Mouse (Mus musculus): ENCODE data around the gene Cdh12. TPM values are rescaled to one million over a fixed set of nuclear protein-coding genes. Genes with fewer than 3 reads are reported as not detected.
"Not testable (repeated sequence)": the region's sequence is repeated elsewhere in the genome, so short reads cannot be mapped to it uniquely, and the experiment has no call there.

Gene Cdh12
- polyA plus RNA-seq, 1 experiment, result not detected

DNA sequence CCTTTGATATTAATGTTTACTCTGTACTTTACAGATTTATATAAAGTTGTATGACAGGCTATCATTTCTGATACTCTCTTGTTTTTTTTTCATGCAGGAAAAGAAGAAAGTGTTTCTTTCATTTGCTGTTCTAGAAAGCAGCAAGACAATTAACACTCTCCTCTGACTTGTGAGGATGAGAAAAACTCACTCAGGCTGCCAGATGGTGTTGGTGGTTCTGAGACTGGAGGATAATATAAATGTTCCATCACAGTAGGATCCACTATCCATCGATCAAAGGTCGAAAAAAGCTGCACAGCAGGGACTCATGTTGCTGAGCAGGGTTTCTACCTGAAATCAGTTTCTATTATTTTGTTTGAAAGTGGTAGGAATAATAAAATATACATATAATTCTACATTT is 185.5 kb downstream of the Cdh12 start:
- TF ChIP-seq CTCF (IDR thresholded peaks at IDR 0.05; ENCODE audit: borderline replicate concordance, control insufficient read depth, extremely low read depth, insufficient read depth, low read length, poor library complexity), result no peak
- TF ChIP-seq POLR2A (IDR thresholded peaks at IDR 0.05; ENCODE audit: control insufficient read depth, extremely low read depth, insufficient read depth, low read length, poor library complexity), result no peak
- WGBS, result 80% methylated on average over 2 of the region's 2 CpGs

DNA sequence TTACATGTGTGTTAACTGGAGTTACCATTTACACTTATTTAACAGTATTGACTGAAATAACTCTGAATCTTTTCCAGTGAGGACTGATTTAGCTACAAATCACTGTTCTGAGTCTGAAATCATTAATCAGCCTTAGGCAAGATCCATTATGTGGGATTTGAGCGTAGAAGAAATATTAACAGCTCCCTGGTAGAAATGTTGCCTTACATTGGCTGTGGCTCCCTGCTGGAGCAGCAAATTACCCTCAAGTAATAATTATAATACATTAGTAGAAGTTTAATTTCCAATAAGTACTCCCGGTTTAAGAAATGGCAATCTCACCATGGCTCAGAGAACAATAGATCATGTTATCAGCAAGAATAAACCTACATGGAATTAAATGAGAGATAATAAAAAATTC is 190.1 kb downstream of the Cdh12 start:
- Histone ChIP-seq H3K27ac (ENCODE audit: control insufficient read depth, insufficient read depth, low read length) (no peak overlapping the region), H3K27me3 (ENCODE audit: control insufficient read depth, insufficient read depth, low read length) (no peaks in the 10 kb centered on the region), H3K4me3 (ENCODE audit: control insufficient read depth, insufficient read depth, low read length) (no peak overlapping the region), H3K4me1 (replicated peaks; ENCODE audit: control insufficient read depth, insufficient read depth, low read length) (no peaks in the 10 kb centered on the region), H3K36me3 (ENCODE audit: control insufficient read depth, insufficient read depth, low read length) (no peaks in the 10 kb centered on the region)
- no peak for DNase-seq
- TF ChIP-seq CTCF (IDR thresholded peaks at IDR 0.05; ENCODE audit: borderline replicate concordance, control insufficient read depth, extremely low read depth, insufficient read depth, low read length, poor library complexity) (no peak), POLR2A (IDR thresholded peaks at IDR 0.05; ENCODE audit: control insufficient read depth, extremely low read depth, insufficient read depth, low read length, poor library complexity) (no peak)
- 86% methylated on average over 2 of the region's 2 CpGs for WGBS

More for the DNA sequence above, 185.5 kb downstream of the Cdh12 start:
- Histone ChIP-seq H3K4me3 (ENCODE audit: control insufficient read depth, insufficient read depth, low read length) (no peak overlapping the region), H3K27ac (ENCODE audit: control insufficient read depth, insufficient read depth, low read length) (no peak overlapping the region), H3K36me3 (ENCODE audit: control insufficient read depth, insufficient read depth, low read length) (no peaks in the 10 kb centered on the region), H3K4me1 (replicated peaks; ENCODE audit: control insufficient read depth, insufficient read depth, low read length) (no peaks in the 10 kb centered on the region), H3K27me3 (ENCODE audit: control insufficient read depth, insufficient read depth, low read length) (no peaks in the 10 kb centered on the region)
- no peak for DNase-seq

DNA sequence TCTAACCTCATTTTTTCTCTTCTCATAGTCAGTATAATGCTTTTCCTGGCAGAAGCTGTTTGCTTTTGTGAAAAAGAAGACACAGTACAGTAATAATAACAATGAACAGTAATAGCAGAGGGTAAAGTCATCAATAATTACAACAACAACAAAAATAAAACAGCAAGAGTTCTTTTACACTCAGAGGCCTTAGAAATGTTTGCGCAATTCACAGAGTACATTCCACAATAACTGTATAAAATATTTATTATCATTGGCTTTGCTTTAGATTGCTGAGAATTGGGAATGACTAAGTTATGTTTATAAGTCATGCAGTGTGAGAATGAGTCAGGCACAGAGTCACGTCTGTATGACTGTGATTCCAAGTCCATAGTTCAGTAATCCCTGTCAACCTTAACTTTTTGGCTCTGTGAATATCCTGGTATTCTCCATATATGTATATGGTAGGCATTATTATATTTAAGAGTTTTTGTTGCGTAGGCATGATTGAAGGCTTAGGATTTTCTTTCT is 193.9 kb downstream of the Cdh12 start:
- H3K36me3 ChIP-seq (ENCODE audit: control insufficient read depth, insufficient read depth, low read length), result no peaks in the 10 kb centered on the region
- 93% methylated on average over 3 of the region's 3 CpGs for WGBS
- no peaks in the 10 kb centered on the region for H3K27me3 ChIP-seq (ENCODE audit: control insufficient read depth, insufficient read depth, low read length)
- no peak overlapping the region for H3K27ac ChIP-seq (ENCODE audit: control insufficient read depth, insufficient read depth, low read length)
- TF ChIP-seq POLR2A (IDR thresholded peaks at IDR 0.05; ENCODE audit: control insufficient read depth, extremely low read depth, insufficient read depth, low read length, poor library complexity) (no peak), CTCF (IDR thresholded peaks at IDR 0.05; ENCODE audit: borderline replicate concordance, control insufficient read depth, extremely low read depth, insufficient read depth, low read length, poor library complexity) (no peak)
- H3K4me1 ChIP-seq (replicated peaks; ENCODE audit: control insufficient read depth, insufficient read depth, low read length), result no peaks in the 10 kb centered on the region
- DNase-seq, result no peak
- H3K4me3 ChIP-seq (ENCODE audit: control insufficient read depth, insufficient read depth, low read length), result no peak overlapping the region

DNA sequence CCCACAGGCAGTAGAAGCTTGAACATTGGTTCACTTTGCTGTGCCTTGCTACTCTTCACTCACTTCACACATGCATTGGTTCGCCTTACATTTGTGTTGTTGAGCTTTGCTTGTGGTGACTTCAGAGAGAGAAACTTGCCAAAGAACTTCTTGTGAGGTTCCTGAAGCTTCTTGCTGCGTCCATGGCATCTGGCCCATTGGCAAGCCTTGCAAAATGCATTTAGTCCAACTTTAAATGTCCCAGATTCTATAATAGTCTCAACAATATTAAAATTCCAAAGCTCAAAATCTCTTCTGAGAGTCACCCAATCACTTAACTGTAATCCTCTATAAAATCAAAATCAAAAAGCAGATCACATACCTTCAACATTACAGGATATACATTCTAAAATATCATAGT is 211.2 kb downstream of the Cdh12 start:
- TF ChIP-seq POLR2A (IDR thresholded peaks at IDR 0.05; ENCODE audit: control insufficient read depth, extremely low read depth, insufficient read depth, low read length, poor library complexity) (no peak), CTCF (IDR thresholded peaks at IDR 0.05; ENCODE audit: borderline replicate concordance, control insufficient read depth, extremely low read depth, insufficient read depth, low read length, poor library complexity) (no peak)
- Histone ChIP-seq H3K27me3 (ENCODE audit: control insufficient read depth, insufficient read depth, low read length) (no peaks in the 10 kb centered on the region), H3K4me3 (ENCODE audit: control insufficient read depth, insufficient read depth, low read length) (no peak overlapping the region), H3K4me1 (replicated peaks; ENCODE audit: control insufficient read depth, insufficient read depth, low read length) (no peaks in the 10 kb centered on the region), H3K36me3 (ENCODE audit: control insufficient read depth, insufficient read depth, low read length) (no peaks in the 10 kb centered on the region), H3K27ac (ENCODE audit: control insufficient read depth, insufficient read depth, low read length) (no peak overlapping the region)
- no peak for DNase-seq
- 60% methylated on average over 2 of the region's 2 CpGs for WGBS

DNA sequence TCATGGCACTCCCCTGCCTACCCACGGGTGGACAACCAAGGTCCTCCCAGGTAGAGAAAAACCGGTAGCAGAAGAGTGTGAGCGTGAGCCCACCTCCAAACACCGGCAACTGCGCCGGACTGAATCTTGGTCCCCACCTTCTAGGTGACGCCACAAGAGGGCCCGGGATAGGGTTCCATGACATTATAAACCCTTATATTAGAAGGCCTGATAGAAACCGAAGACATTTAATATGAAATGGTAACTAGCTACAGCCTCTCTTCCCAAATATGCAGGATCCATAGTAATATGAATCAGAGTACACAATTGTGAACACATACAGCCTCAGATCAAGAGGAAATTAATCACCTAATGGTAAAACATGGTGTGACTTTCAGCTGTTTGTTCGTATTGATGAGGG is 217.6 kb downstream of the Cdh12 start, which contains the start of gene Acot10:
TSS of gene Acot10 (minus strand) at position 101 of the 400 bp plus-strand sequence.
- H3K4me3 ChIP-seq (ENCODE audit: control insufficient read depth, insufficient read depth, low read length), result no peak within 1 kb of the TSS
- no peaks in the 10 kb centered on the region for H3K36me3 ChIP-seq (ENCODE audit: control insufficient read depth, insufficient read depth, low read length)
- 93% methylated on average over 10 of the region's 10 CpGs for WGBS
- TF ChIP-seq CTCF (IDR thresholded peaks at IDR 0.05; ENCODE audit: borderline replicate concordance, control insufficient read depth, extremely low read depth, insufficient read depth, low read length, poor library complexity), result no peak
- TF ChIP-seq POLR2A (IDR thresholded peaks at IDR 0.05; ENCODE audit: control insufficient read depth, extremely low read depth, insufficient read depth, low read length, poor library complexity), result no peak
- no peaks in the 10 kb centered on the region for H3K4me1 ChIP-seq (replicated peaks; ENCODE audit: control insufficient read depth, insufficient read depth, low read length)
- H3K27ac ChIP-seq (ENCODE audit: control insufficient read depth, insufficient read depth, low read length), result no peak within 1 kb of the TSS
- H3K27me3 ChIP-seq (ENCODE audit: control insufficient read depth, insufficient read depth, low read length), result no peaks in the 10 kb centered on the region
- no peak for DNase-seq

DNA sequence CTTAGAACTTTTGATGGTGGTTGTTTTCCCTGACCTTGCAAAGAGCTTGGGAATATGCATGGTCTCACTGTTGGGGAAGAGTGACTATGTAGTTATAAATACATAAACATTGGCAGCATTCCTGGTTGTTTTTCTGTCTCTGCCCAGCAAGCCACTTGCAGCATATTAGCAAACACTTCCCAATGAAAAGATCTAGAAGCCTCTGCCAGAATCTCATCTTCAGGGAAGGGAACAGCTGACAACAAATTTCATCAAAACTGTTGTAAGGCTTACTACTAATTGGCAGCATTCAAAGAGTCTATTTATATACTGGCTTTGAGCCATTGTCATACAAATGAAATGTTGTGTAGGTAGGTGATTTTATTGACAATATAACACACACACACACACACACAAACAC is 218.3 kb downstream of the Cdh12 start:
- no peak for DNase-seq
- Histone ChIP-seq H3K27ac (ENCODE audit: control insufficient read depth, insufficient read depth, low read length) (no peak overlapping the region), H3K4me1 (replicated peaks; ENCODE audit: control insufficient read depth, insufficient read depth, low read length) (no peaks in the 10 kb centered on the region), H3K36me3 (ENCODE audit: control insufficient read depth, insufficient read depth, low read length) (no peaks in the 10 kb centered on the region), H3K4me3 (ENCODE audit: control insufficient read depth, insufficient read depth, low read length) (no peak overlapping the region), H3K27me3 (ENCODE audit: control insufficient read depth, insufficient read depth, low read length) (no peaks in the 10 kb centered on the region)
- TF ChIP-seq POLR2A (IDR thresholded peaks at IDR 0.05; ENCODE audit: control insufficient read depth, extremely low read depth, insufficient read depth, low read length, poor library complexity), result no peak
- no peak for TF ChIP-seq CTCF (IDR thresholded peaks at IDR 0.05; ENCODE audit: borderline replicate concordance, control insufficient read depth, extremely low read depth, insufficient read depth, low read length, poor library complexity)

DNA sequence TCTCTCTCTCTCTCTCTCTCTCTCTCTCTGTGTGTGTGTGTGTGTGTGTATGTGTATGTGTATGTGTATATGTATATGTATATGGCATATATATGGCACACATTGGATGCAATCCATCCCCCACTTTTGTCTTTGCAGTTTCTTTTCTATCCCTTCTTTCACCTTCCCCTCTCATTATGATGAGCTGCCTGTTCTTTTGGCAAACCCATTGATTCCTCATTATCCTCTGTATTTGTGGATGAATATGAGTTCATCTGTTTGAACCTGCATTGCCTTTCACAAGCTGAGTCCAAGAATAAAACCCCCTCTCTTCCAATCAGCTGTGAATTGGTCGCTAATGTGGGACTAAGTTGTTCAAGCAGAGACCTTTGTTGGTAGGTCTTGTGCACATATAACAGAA is 218.9 kb downstream of the Cdh12 start:
- DNase-seq, result no peak
- Histone ChIP-seq H3K36me3 (ENCODE audit: control insufficient read depth, insufficient read depth, low read length) (no peaks in the 10 kb centered on the region), H3K4me1 (replicated peaks; ENCODE audit: control insufficient read depth, insufficient read depth, low read length) (no peaks in the 10 kb centered on the region), H3K4me3 (ENCODE audit: control insufficient read depth, insufficient read depth, low read length) (no peak overlapping the region), H3K27me3 (ENCODE audit: control insufficient read depth, insufficient read depth, low read length) (no peaks in the 10 kb centered on the region), H3K27ac (ENCODE audit: control insufficient read depth, insufficient read depth, low read length) (no peak overlapping the region)
- TF ChIP-seq POLR2A (IDR thresholded peaks at IDR 0.05; ENCODE audit: control insufficient read depth, extremely low read depth, insufficient read depth, low read length, poor library complexity), result no peak
- no peak for TF ChIP-seq CTCF (IDR thresholded peaks at IDR 0.05; ENCODE audit: borderline replicate concordance, control insufficient read depth, extremely low read depth, insufficient read depth, low read length, poor library complexity)
- 73% methylated on average over 1 of the region's 1 CpGs for WGBS

DNA sequence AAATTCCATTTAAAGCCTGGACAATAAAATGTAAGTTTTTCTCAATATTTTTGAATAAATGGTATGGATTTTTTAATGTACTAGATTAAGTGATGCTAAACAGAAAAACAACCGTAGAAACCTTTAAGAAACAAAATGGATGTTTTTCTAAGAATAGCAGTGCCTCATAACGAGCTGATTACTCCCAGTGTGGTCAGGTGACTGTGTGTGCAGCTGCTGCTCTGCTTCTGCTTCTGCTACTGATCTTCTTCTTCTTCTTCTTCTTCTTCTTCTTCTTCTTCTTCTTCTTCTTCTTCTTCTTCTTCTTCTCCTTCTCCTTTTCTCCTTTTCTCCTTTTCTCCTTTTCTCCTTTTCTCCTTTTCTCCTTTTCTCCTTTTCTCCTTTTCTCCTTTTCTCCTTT is 220.4 kb downstream of the Cdh12 start:
- not testable (repeated sequence) for H3K4me3 ChIP-seq (ENCODE audit: control insufficient read depth, insufficient read depth, low read length); DNase-seq; H3K4me1 ChIP-seq (replicated peaks; ENCODE audit: control insufficient read depth, insufficient read depth, low read length); H3K36me3 ChIP-seq (ENCODE audit: control insufficient read depth, insufficient read depth, low read length); H3K27me3 ChIP-seq (ENCODE audit: control insufficient read depth, insufficient read depth, low read length); H3K27ac ChIP-seq (ENCODE audit: control insufficient read depth, insufficient read depth, low read length)
- WGBS, result 56% methylated on average over 2 of the region's 2 CpGs

Data from thymus, adult 2 months (tissue).